Mouse (Mus musculus) embryonic facial prominence, embryonic 13.5 days (tissue): Measurements from ENCODE around the gene Tle3. TPM values are rescaled to one million over a fixed set of nuclear protein-coding genes. Genes with fewer than 3 reads are reported as not detected.

Source experiments
- ATAC-seq: fragments of 200-750 bp; cut with Nextera tagmentation; 2 replicates; pipeline ENCODE4 v1.8.0; 2017; ENCODE audit warnings: low read depth; ENCODE audit not compliant: insufficient number of reproducible peaks, insufficient read depth, low FRiP score, low TSS enrichment
- H3K27ac ChIP-seq: fragments of 300-500 bp; sonication (generic); 2 replicates; pipeline ENCODE4 v1.5.1; 2015; ENCODE audit warnings: moderate library complexity, mild to moderate bottlenecking, inconsistent platforms
- H3K27me3 ChIP-seq: fragments of 300-500 bp; sonication (generic); 2 replicates; pipeline ENCODE4 v1.6.1; 2015; ENCODE audit warnings: mild to moderate bottlenecking, inconsistent platforms
- H3K36me3 ChIP-seq: fragments of 300-500 bp; sonication (generic); 2 replicates; pipeline ENCODE4 v1.6.1; 2015; ENCODE audit warnings: mild to moderate bottlenecking, inconsistent platforms
- H3K4me1 ChIP-seq: fragments of 300-500 bp; sonication (generic); 2 replicates; pipeline ENCODE4 v1.6.1; 2015; ENCODE audit warnings: inconsistent platforms
- H3K4me2 ChIP-seq: fragments of 300-500 bp; sonication (generic); 2 replicates; pipeline ENCODE4 v1.6.1; 2015; ENCODE audit warnings: moderate library complexity, mild to moderate bottlenecking, inconsistent platforms
- H3K4me3 ChIP-seq: fragments of 300-500 bp; sonication (generic); 2 replicates; pipeline ENCODE4 v1.5.1; 2015; ENCODE audit warnings: mild to moderate bottlenecking, inconsistent platforms
- H3K9ac ChIP-seq: fragments of 300-500 bp; sonication (generic); 2 replicates; pipeline ENCODE4 v1.6.1; 2015; ENCODE audit warnings: mild to moderate bottlenecking, inconsistent platforms
- H3K9me3 ChIP-seq: fragments of 300-500 bp; sonication (generic); 2 replicates; pipeline ENCODE4 v1.6.1; 2016; ENCODE audit warnings: inconsistent platforms
- WGBS: fragments of 180-500 bp; shearing (Covaris S2); methylation state at CpG from one replicate; pipeline ENCODE4 v1.1.7; 2015; ENCODE audit warnings: mixed read lengths; 5-methylcytosine and 5-hydroxymethylcytosine counted together
- polyA plus RNA-seq: library from polyadenylated mRNA; unstranded; fragments of >200 nt; fragmentation: Nextera tagmentation; extraction: Ambion mirVana; gene quantifications from 2 replicates; pipeline ENCODE4 v1.2.1, GENCODE M21; 2015

Tle3 gene
- polyA plus RNA-seq, 1 experiment from 2014 or later, result 39.5 TPM

GRCm38 (mm10) chr9:61359741-61360140 is 12.4 kb upstream of the Tle3 start:
- no peaks in the 10 kb centered on the region for H3K9me3 ChIP-seq
- H3K4me2 ChIP-seq, result no peak overlapping the region
- H3K36me3 ChIP-seq, result no peaks in the 10 kb centered on the region
- 92% methylated on average over 3 of the region's 3 CpGs for WGBS
- no peak overlapping the region for H3K27ac ChIP-seq
- H3K4me3 ChIP-seq, result no peak overlapping the region
- no peak overlapping the region for H3K9ac ChIP-seq
- peaks cover 20% of the 10 kb centered on the region; the same call in 1 of the 2 replicates for H3K27me3 ChIP-seq
- ATAC-seq, result no peak
- H3K4me1 ChIP-seq, result peaks cover 39% of the 10 kb centered on the region

GRCm38 (mm10) chr9:61360163-61360562 is 12.0 kb upstream of the Tle3 start:
- 91% methylated on average over 8 of the region's 8 CpGs for WGBS
- Histone ChIP-seq H3K9me3 (no peaks in the 10 kb centered on the region), H3K36me3 (no peaks in the 10 kb centered on the region), H3K27me3 (peaks cover 24% of the 10 kb centered on the region; the same call in 1 of the 2 replicates), H3K27ac (no peak overlapping the region), H3K4me3 (no peak overlapping the region), H3K4me2 (no peak overlapping the region), H3K4me1 (peaks cover 39% of the 10 kb centered on the region), H3K9ac (no peak overlapping the region)
- ATAC-seq, result no peak

GRCm38 (mm10) chr9:61360727-61361631 is 11.2 kb upstream of the Tle3 start:
- ATAC-seq, result peak; percentile 74; the same call in 1 of the 2 replicates
- 23% methylated on average over 17 of the region's 17 CpGs for WGBS
- Histone ChIP-seq H3K4me3 (peak overlapping the region; percentile 17; the same call in 1 of the 2 replicates), H3K27ac (peak overlapping the region; percentile 71), H3K4me1 (peaks cover 42% of the 10 kb centered on the region), H3K9ac (peak overlapping the region; percentile 46), H3K4me2 (peak overlapping the region; percentile 48), H3K36me3 (no peaks in the 10 kb centered on the region), H3K9me3 (no peaks in the 10 kb centered on the region), H3K27me3 (peaks cover 32% of the 10 kb centered on the region)

GRCm38 (mm10) chr9:61363194-61363593 is 9.0 kb upstream of the Tle3 start:
- no peak for ATAC-seq
- Histone ChIP-seq H3K4me3 (no peak overlapping the region), H3K4me1 (peaks cover 58% of the 10 kb centered on the region), H3K9ac (no peak overlapping the region), H3K9me3 (no peaks in the 10 kb centered on the region), H3K4me2 (no peak overlapping the region), H3K27me3 (peaks cover 41% of the 10 kb centered on the region), H3K27ac (no peak overlapping the region), H3K36me3 (no peaks in the 10 kb centered on the region)
- WGBS, result 72% methylated on average over 9 of the region's 9 CpGs

GRCm38 (mm10) chr9:61366108-61366507 is 6.1 kb upstream of the Tle3 start:
- no peaks in the 10 kb centered on the region for H3K36me3 ChIP-seq
- H3K4me1 ChIP-seq, result peaks cover 52% of the 10 kb centered on the region
- no peak overlapping the region for H3K27ac ChIP-seq
- 23% methylated on average over 9 of the region's 9 CpGs for WGBS
- no peak for ATAC-seq
- H3K9me3 ChIP-seq, result no peaks in the 10 kb centered on the region
- H3K27me3 ChIP-seq, result peaks cover 41% of the 10 kb centered on the region
- H3K4me3 ChIP-seq, result no peak overlapping the region
- H3K9ac ChIP-seq, result no peak overlapping the region
- H3K4me2 ChIP-seq, result no peak overlapping the region

- no peak overlapping the region for H3K9ac ChIP-seq
- H3K9me3 ChIP-seq, result no peaks in the 10 kb centered on the region
- peaks cover 49% of the 10 kb centered on the region for H3K4me1 ChIP-seq
- WGBS, result 12% methylated on average over 4 of the region's 4 CpGs
- H3K36me3 ChIP-seq, result no peaks in the 10 kb centered on the region
- peaks cover 37% of the 10 kb centered on the region for H3K27me3 ChIP-seq
- no peak overlapping the region for H3K27ac ChIP-seq
- H3K4me3 ChIP-seq, result no peak overlapping the region
- no peak overlapping the region for H3K4me2 ChIP-seq
- no peak for ATAC-seq
These were observed 5.0 kb upstream of the Tle3 start for GRCm38 (mm10) chr9:61367156-61367555.

GRCm38 (mm10) chr9:61367857-61368566 is 4.2 kb upstream of the Tle3 start:
- H3K4me1 ChIP-seq, result peaks cover 46% of the 10 kb centered on the region
- H3K4me3 ChIP-seq, result no peak overlapping the region
- no peaks in the 10 kb centered on the region for H3K36me3 ChIP-seq
- ATAC-seq, result no peak
- peak overlapping the region; percentile 28; the same call in 1 of the 2 replicates for H3K27ac ChIP-seq
- H3K4me2 ChIP-seq, result no peak overlapping the region
- H3K27me3 ChIP-seq, result peaks cover 31% of the 10 kb centered on the region
- WGBS, result 29% methylated on average over 6 of the region's 6 CpGs
- no peak overlapping the region for H3K9ac ChIP-seq
- H3K9me3 ChIP-seq, result no peaks in the 10 kb centered on the region

- under 1% methylated on average over 12 of the region's 12 CpGs for WGBS
- Histone ChIP-seq H3K9me3 (no peaks in the 10 kb centered on the region), H3K4me1 (peaks cover 46% of the 10 kb centered on the region), H3K36me3 (no peaks in the 10 kb centered on the region), H3K4me2 (peak overlapping the region; percentile 94), H3K27ac (peak overlapping the region; percentile 88), H3K9ac (peak overlapping the region; percentile 65; the same call in 1 of the 2 replicates), H3K27me3 (peaks cover 30% of the 10 kb centered on the region), H3K4me3 (peak overlapping the region; percentile 32)
- ATAC-seq, result no peak
These were observed 3.5 kb upstream of the Tle3 start for GRCm38 (mm10) chr9:61368567-61369240.

GRCm38 (mm10) chr9:61369316-61370273 is 2.6 kb upstream of the Tle3 start:
- peaks cover 22% of the 10 kb centered on the region for H3K27me3 ChIP-seq
- H3K36me3 ChIP-seq, result no peaks in the 10 kb centered on the region
- H3K4me1 ChIP-seq, result peaks cover 51% of the 10 kb centered on the region
- H3K9me3 ChIP-seq, result no peaks in the 10 kb centered on the region
- H3K9ac ChIP-seq, result peak overlapping the region; percentile 65
- WGBS, result under 1% methylated on average over 45 of the region's 45 CpGs
- ATAC-seq, result no peak
- peak overlapping the region; percentile 32 for H3K4me3 ChIP-seq
- H3K27ac ChIP-seq, result peak overlapping the region; percentile 88
- H3K4me2 ChIP-seq, result peak overlapping the region; percentile 94

GRCm38 (mm10) chr9:61370454-61370888 is 1.7 kb upstream of the Tle3 start:
- Histone ChIP-seq H3K4me2 (peak overlapping the region; percentile 94), H3K27ac (peak overlapping the region; percentile 94), H3K36me3 (no peaks in the 10 kb centered on the region), H3K9ac (peak overlapping the region; percentile 99), H3K4me1 (peaks cover 58% of the 10 kb centered on the region), H3K4me3 (peak overlapping the region; percentile 76), H3K9me3 (no peaks in the 10 kb centered on the region), H3K27me3 (peaks cover 14% of the 10 kb centered on the region)
- 1% methylated on average over 24 of the region's 25 CpGs for WGBS
- ATAC-seq, result peak; percentile 85
